Mouse (Mus musculus) kidney, postnatal 0 days (tissue): ENCODE results near the gene Syf2. TPM values are rescaled to one million over a fixed set of nuclear protein-coding genes. Genes with fewer than 3 reads are reported as not detected.

ENCODE experiments used
- ATAC-seq: fragments of 200-750 bp; cut with Nextera tagmentation; replicated peaks from 2 replicates; pipeline ENCODE4 v1.8.0; 2017; ENCODE audit warnings: low read depth, moderate number of reproducible peaks, moderate TSS enrichment, moderate library complexity; ENCODE audit not compliant: low FRiP score
- DNase-seq: peaks from one replicate; pipeline ENCODE4 v3.0.0-alpha.2; 2016; ENCODE audit warnings: low spot score
- H3K27ac ChIP-seq: fragments of 300-500 bp; sonication (generic); 2 replicates; pipeline ENCODE4 v1.5.1; 2014; ENCODE audit warnings: mild to moderate bottlenecking
- H3K27me3 ChIP-seq: fragments of 300-500 bp; sonication (generic); 2 replicates; pipeline ENCODE4 v1.6.1; 2014; ENCODE audit warnings: low read length, mixed read lengths; ENCODE audit not compliant: insufficient read depth
- H3K36me3 ChIP-seq: fragments of 300-500 bp; sonication (generic); 2 replicates; pipeline ENCODE4 v1.6.1; 2014; ENCODE audit warnings: low read length, mixed read lengths; ENCODE audit not compliant: insufficient read depth
- H3K4me1 ChIP-seq: fragments of 300-500 bp; sonication (generic); replicated peaks from 2 replicates; pipeline ENCODE4 v1.6.1; 2014; ENCODE audit warnings: antibody characterized with exemption, low read length, mixed read lengths; ENCODE audit not compliant: insufficient read depth
- H3K4me2 ChIP-seq: fragments of 300-500 bp; sonication (generic); 2 replicates; pipeline ENCODE4 v1.6.1; 2014; ENCODE audit warnings: mild to moderate bottlenecking, low read length, moderate library complexity, mixed read lengths
- H3K4me3 ChIP-seq: fragments of 300-500 bp; sonication (generic); replicated peaks from 2 replicates; pipeline ENCODE4 v1.5.1; 2014; ENCODE audit warnings: low read depth, low read length
- H3K9ac ChIP-seq: fragments of 300-500 bp; sonication (generic); 2 replicates; pipeline ENCODE4 v1.6.1; 2014; ENCODE audit warnings: low read depth, low read length
- H3K9me3 ChIP-seq: fragments of 300-500 bp; sonication (generic); replicated peaks from 2 replicates; pipeline ENCODE4 v1.6.1; 2016; ENCODE audit warnings: low read length, inconsistent platforms, mixed read lengths
- CTCF ChIP-seq: IDR thresholded peaks from 2 replicates; pipeline ENCODE4 v1.5.1; 2016; ENCODE audit warnings: antibody characterized with exemption, low read depth, mild to moderate bottlenecking, moderate library complexity
- WGBS: fragments of 180-500 bp; shearing (Covaris S2); extraction: QIAGEN DNeasy Blood & Tissue Kit; methylation state at CpG from one replicate; pipeline ENCODE4 v1.1.7; 2014; 5-methylcytosine and 5-hydroxymethylcytosine counted together
- polyA plus RNA-seq: library from polyadenylated mRNA; unstranded; fragments of >200 nt; fragmentation: Nextera tagmentation; extraction: Ambion mirVana; gene quantifications from 2 replicates; pipeline ENCODE4 v1.2.1, GENCODE M21; 2015

The Syf2 gene
- polyA plus RNA-seq, 1 experiment from 2014 or later: 120 TPM

GRCm38 (mm10) chr4:134956328-134956727 is 25.6 kb downstream of the Syf2 start:
- TF ChIP-seq CTCF: peak; percentile 75
- H3K36me3 ChIP-seq: no peaks in the 10 kb centered on the region
- H3K9ac ChIP-seq: no peak overlapping the region
- no peaks in the 10 kb centered on the region for H3K27me3 ChIP-seq
- WGBS: 19% methylated on average over 3 of the region's 3 CpGs
- no peak overlapping the region for H3K4me3 ChIP-seq
- H3K4me2 ChIP-seq: no peak overlapping the region
- no peaks in the 10 kb centered on the region for H3K4me1 ChIP-seq
- no peaks in the 10 kb centered on the region for H3K9me3 ChIP-seq
- no peak overlapping the region for H3K27ac ChIP-seq
- ATAC-seq (no peak), DNase-seq (peak; percentile 78)

GRCm38 (mm10) chr4:134963021-134963776 is 32.5 kb downstream of the Syf2 start:
- Histone ChIP-seq H3K36me3 (no peaks in the 10 kb centered on the region), H3K27ac (no peak overlapping the region), H3K4me2 (peak overlapping the region; percentile 46), H3K9me3 (no peaks in the 10 kb centered on the region), H3K4me1 (no peaks in the 10 kb centered on the region), H3K4me3 (no peak overlapping the region; the same call in 1 of the 2 replicates), H3K9ac (no peak overlapping the region), H3K27me3 (no peaks in the 10 kb centered on the region)
- whole genome bisulfite sequencing: 21% methylated on average over 19 of the region's 19 CpGs
- ATAC-seq (no peak; the same call in 1 of the 2 replicates), DNase-seq (peak; percentile 77)
- peak; percentile 75 for TF ChIP-seq CTCF

- ATAC-seq: peak; percentile 66
- Histone ChIP-seq H3K4me3 (no peak overlapping the region), H3K9me3 (no peaks in the 10 kb centered on the region), H3K27ac (no peak overlapping the region), H3K4me2 (no peak overlapping the region), H3K27me3 (no peaks in the 10 kb centered on the region), H3K9ac (no peak overlapping the region), H3K36me3 (no peaks in the 10 kb centered on the region), H3K4me1 (no peaks in the 10 kb centered on the region)
- TF ChIP-seq CTCF: no peak
- WGBS: 59% methylated on average over 20 of the region's 20 CpGs
- DNase-seq: peak; percentile 30
Measured at GRCm38 (mm10) chr4:134967887-134968604, 37.3 kb downstream of the Syf2 start.

- no peaks in the 10 kb centered on the region for H3K27me3 ChIP-seq
- no peaks in the 10 kb centered on the region for H3K4me1 ChIP-seq
- H3K9me3 ChIP-seq: no peaks in the 10 kb centered on the region
- no peak for TF ChIP-seq CTCF
- 39% methylated on average over 18 of the region's 18 CpGs for WGBS
- DNase-seq (no peak), ATAC-seq (peak; percentile 74; the same call in 1 of the 2 replicates)
- no peak overlapping the region for H3K4me2 ChIP-seq
- no peak overlapping the region for H3K9ac ChIP-seq
- H3K36me3 ChIP-seq: no peaks in the 10 kb centered on the region
- H3K4me3 ChIP-seq: no peak overlapping the region
- H3K27ac ChIP-seq: no peak overlapping the region
Measured at GRCm38 (mm10) chr4:134968605-134968976, 37.9 kb downstream of the Syf2 start.

GRCm38 (mm10) chr4:134975261-134975928 is 44.7 kb downstream of the Syf2 start:
- no peaks in the 10 kb centered on the region for H3K9me3 ChIP-seq
- H3K27ac ChIP-seq: no peak overlapping the region
- H3K27me3 ChIP-seq: no peaks in the 10 kb centered on the region
- H3K4me1 ChIP-seq: no peaks in the 10 kb centered on the region
- no peak overlapping the region for H3K9ac ChIP-seq
- peak; percentile 32 for DNase-seq
- no peaks in the 10 kb centered on the region for H3K36me3 ChIP-seq
- no peak for ATAC-seq
- H3K4me2 ChIP-seq: no peak overlapping the region
- TF ChIP-seq CTCF: peak; percentile 54; the same call in 1 of the 2 replicates
- no peak overlapping the region for H3K4me3 ChIP-seq
- 32% methylated on average over 14 of the region's 14 CpGs for WGBS

GRCm38 (mm10) chr4:134975929-134976308 is 45.2 kb downstream of the Syf2 start:
- Histone ChIP-seq H3K27me3 (no peaks in the 10 kb centered on the region), H3K4me1 (no peaks in the 10 kb centered on the region), H3K9me3 (no peaks in the 10 kb centered on the region), H3K27ac (no peak overlapping the region), H3K9ac (no peak overlapping the region), H3K4me3 (no peak overlapping the region), H3K4me2 (no peak overlapping the region), H3K36me3 (no peaks in the 10 kb centered on the region)
- ATAC-seq (no peak), DNase-seq (no peak)
- 92% methylated on average over 4 of the region's 4 CpGs for WGBS
- TF ChIP-seq CTCF: no peak
